Mouse (Mus musculus) brain, embryonic 14.5 days (tissue): Measurements from ENCODE around the gene Plcd3. TPM values are rescaled to one million over a fixed set of nuclear protein-coding genes. Genes with fewer than 3 reads are reported as not detected.

Experiments used
- DNase-seq: peaks from one replicate; pipeline ENCODE4 v3.0.0-alpha.2; 2011; ENCODE audit warnings: low read depth
- CTCF ChIP-seq: fragments of 200-500 bp; IDR thresholded peaks from 2 replicates; pipeline ENCODE4 v1.5.1; 2012; ENCODE audit warnings: inconsistent platforms, mild to moderate bottlenecking, moderate library complexity, borderline replicate concordance; ENCODE audit not compliant: insufficient read depth, insufficient read length; ENCODE audit errors: extremely low read depth
- POLR2A ChIP-seq: fragments of 200-500 bp; IDR thresholded peaks from 2 replicates; pipeline ENCODE4 v1.6.1; 2012; ENCODE audit warnings: mild to moderate bottlenecking, inconsistent platforms, borderline replicate concordance; ENCODE audit not compliant: poor library complexity, insufficient read depth, insufficient read length, severe bottlenecking; ENCODE audit errors: extremely low read depth
- polyA plus RNA-seq: library from polyadenylated mRNA; depleted of rRNA; stranded (reverse); fragments of >200 nt; gene quantifications from 2 replicates; pipeline ENCODE4 v1.2.3, GENCODE M21; 2012; rRNA removed

The Plcd3 gene
- polyA plus RNA-seq, 1 experiment, result 3.6 TPM

GRCm38 (mm10) chr11:103049611-103050010, 51.8 kb downstream of the Plcd3 start:
- no peak for TF ChIP-seq POLR2A
- no peak for TF ChIP-seq CTCF
- DNase-seq, result no peak

DNA sequence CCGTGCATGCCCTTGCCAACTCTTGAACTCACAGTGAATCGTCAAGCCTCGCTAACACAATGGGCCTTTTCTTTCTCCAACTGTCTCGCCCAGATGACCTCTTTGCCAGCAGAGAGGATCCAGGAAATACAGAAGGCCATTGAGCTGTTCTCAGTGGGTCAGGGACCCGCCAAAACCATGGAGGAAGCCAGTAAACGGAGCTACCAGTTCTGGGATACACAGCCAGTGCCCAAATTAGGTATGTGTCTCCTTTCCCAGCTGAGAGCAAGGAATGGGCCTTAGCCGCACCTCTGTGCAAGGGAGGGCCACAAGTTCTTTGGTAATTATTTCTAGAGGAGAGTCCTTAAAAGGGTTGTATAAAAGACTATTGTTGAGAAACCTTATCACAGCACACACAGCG, 55.2 kb downstream of the Plcd3 start:
- TF ChIP-seq CTCF (no peak), POLR2A (no peak)
- no peak for DNase-seq

DNA sequence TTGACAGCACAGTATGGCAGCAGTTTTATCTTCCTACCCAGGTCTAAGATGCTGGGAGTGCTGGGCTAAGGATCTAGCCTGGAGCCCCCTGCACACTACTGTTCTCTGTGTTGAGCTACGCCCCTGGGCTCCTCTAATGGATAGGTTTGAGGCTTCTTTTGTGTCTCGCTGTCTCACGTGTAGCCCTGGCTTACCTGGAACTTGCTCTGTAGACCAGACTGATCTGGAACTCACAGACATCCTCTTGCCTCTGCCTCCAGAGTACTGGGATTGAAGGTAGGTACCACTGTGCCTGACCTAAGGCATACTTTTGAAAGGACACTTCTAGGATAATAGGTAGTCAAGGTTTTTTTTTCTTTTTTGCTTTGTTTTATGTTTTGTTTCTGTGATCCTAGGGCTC, 57.5 kb downstream of the Plcd3 start:
- DNase-seq, result no peak
- TF ChIP-seq POLR2A (no peak), CTCF (no peak)

DNA sequence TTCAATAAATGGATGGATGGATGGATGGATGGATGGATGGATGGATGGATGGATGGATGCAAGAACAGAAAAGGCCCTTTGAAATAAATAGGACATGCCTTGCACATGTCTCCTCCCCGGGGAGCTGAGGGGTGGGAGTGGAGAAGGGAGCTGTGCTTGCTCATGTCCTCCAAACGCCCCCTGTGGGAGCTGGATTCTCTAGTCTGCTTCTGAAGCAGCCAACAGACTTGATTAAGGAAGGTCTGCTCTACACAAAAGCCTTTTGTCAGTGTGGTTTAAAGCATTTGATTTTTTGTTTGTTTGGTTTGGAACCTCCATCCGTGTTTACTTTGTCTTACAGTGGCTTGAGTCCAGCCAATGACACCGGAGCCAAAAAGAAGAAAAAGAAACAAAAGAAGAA, 58.6 kb downstream of the Plcd3 start:
- peak; percentile 18 for DNase-seq

GRCm38 (mm10) chr11:103038037-103038436, 63.4 kb downstream of the Plcd3 start:
- TF ChIP-seq POLR2A (no peak), CTCF (no peak)
- DNase-seq, result no peak

More for the DNA sequence above, 58.6 kb downstream of the Plcd3 start:
- TF ChIP-seq CTCF, result no peak
- no peak for TF ChIP-seq POLR2A

- DNase-seq, result no peak
- no peak for TF ChIP-seq CTCF
- no peak for TF ChIP-seq POLR2A
Observed at GRCm38 (mm10) chr11:103036881-103037465, 64.5 kb downstream of the Plcd3 start.

- no peak for TF ChIP-seq CTCF
- no peak for TF ChIP-seq POLR2A
- no peak for DNase-seq
Observed at GRCm38 (mm10) chr11:103035007-103035406, 66.5 kb downstream of the Plcd3 start.

DNA sequence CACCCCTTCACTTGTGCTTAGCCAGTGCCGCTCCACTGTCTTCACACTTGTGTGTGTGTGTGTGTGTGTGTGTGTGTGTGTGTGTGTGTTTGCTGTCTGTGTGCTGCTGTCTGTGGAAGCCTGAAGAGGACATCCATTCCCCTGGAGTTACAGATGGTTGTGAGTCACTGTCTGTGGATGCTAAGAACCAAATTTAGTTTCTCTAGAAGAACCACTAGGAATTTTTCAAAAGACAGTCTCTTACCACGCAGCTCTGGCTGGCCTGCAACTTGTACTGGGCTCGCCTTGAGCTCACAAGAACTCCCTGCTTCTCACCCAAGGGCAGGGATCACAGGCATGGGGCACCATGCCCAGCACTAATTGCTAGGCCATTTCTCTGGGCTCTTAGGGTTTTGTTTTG, 68.4 kb downstream of the Plcd3 start:
- TF ChIP-seq POLR2A (no peak), CTCF (no peak)
- DNase-seq, result no peak

- TF ChIP-seq CTCF (no peak), POLR2A (peak; percentile 48; the same call in 1 of the 2 replicates)
Observed at GRCm38 (mm10) chr11:103028176-103028891, 73.1 kb downstream of the Plcd3 start, which contains the start of the genes Nmt1 and Dcakd. TSS of gene Nmt1 (plus strand) at chr11:103028190. TSS of gene Dcakd (minus strand) at chr11:103028333.

GRCm38 (mm10) chr11:103027570-103028175, 73.8 kb downstream of the Plcd3 start:
- no peak for TF ChIP-seq POLR2A
- TF ChIP-seq CTCF, result 0 out of 2 replicates have a peak, but pooled peaks have one; percentile 8

More at GRCm38 (mm10) chr11:103028176-103028891, 73.1 kb downstream of the Plcd3 start, which contains the start of the genes Nmt1 and Dcakd:
- DNase-seq, result peak; percentile 99

DNA sequence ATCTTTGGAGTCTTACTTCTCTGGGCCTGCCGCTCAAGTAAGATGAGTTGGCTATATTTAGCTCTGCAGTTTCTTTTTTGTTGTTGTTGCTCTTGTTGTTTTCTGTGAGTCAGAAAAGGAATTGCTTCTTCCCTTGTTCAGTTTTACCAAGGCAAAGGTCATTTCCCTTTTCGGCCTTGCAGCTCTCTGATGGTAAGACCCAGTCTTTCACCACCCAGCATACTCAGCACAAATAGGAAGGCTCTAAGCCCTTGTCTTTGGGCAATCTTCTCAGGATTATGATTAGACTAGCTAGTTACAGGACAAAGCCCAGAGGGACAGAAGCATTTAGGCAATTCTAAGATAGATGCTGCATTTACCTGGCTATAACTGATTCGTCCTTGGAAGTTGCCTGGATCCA, 74.6 kb downstream of the Plcd3 start:
- no peak for TF ChIP-seq POLR2A
- no peak for TF ChIP-seq CTCF
- no peak for DNase-seq

More at GRCm38 (mm10) chr11:103027570-103028175, 73.8 kb downstream of the Plcd3 start:
- no peak for DNase-seq

DNA sequence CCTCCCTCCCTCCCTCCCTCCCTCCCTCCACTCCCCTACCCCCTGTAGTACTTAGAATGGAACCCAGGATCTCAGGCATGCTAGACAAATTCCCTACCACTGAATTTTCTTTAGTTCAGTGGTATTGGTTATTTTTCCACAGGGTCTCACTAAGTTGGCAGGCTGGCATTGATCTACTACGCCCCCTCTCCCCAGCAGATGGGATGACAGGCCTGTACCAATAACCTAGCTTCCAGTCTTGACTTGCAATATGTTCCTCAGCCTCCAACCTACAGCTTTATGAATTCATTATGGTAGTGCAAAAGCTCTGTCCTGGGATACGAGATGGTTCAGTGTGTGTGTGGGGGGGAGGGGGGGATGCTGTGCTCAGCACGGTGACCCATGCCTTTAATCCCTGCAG, 77.5 kb downstream of the Plcd3 start:
- no peak for DNase-seq
- no peak for TF ChIP-seq CTCF
- no peak for TF ChIP-seq POLR2A

DNA sequence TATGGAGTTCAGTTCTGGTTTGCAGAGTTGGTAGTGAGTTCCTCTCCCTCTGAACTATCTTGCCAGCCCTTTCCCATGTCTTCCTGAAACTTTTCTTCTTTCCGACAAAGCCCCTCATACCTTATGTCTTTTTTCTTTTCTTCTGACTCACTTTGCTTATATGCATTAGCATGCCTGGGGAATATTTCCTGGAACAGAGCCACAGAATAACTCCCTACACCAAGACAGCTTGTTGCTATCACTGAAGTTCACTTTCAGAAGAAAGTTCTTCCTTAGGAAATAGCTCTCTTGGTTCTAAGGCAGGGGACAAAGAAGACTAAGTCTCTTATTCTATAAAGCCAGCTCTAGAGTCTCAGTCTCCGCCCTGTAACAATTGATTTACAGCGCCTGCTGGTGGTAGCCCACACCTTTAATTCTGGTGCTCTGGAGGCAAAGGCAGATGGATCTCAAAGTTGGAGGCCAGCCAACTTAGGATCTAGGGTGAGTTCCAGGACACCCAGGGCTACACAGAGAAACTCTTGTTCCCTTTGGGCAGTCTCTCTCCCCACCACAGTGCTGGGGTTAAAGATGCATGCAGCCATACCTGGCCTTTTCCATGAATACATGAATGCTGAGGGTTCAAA, 80.6 kb downstream of the Plcd3 start:
- TF ChIP-seq CTCF (no peak), POLR2A (no peak)
- DNase-seq, result no peak

Other genes starting within 250 kb of the Plcd3 start
- 114 and 117 TPM in 2 replicates for gene Eftud2, start 220.7 kb downstream of the Plcd3 start, polyA plus RNA-seq
- 1.1 and 1.3 TPM in 2 replicates for gene Ccdc103, start 220.5 kb downstream of the Plcd3 start, polyA plus RNA-seq
- 0.09 and 0.12 TPM in 2 replicates for gene Fam187a, start 216.5 kb downstream of the Plcd3 start, polyA plus RNA-seq
- 0.26 and 0.29 TPM in 2 replicates for gene Gfap, start 200.7 kb downstream of the Plcd3 start, polyA plus RNA-seq
- gene Kif18b, start 176.5 kb downstream of the Plcd3 start, polyA plus RNA-seq, result 9.3 and 15.9 TPM in 2 replicates
- 12.2 and 19.0 TPM in 2 replicates for gene C1ql1, start 155.0 kb downstream of the Plcd3 start, polyA plus RNA-seq
- 40.1 and 42.3 TPM in 2 replicates for gene Nmt1, start 73.5 kb downstream of the Plcd3 start, polyA plus RNA-seq
- gene Dcakd, start 73.3 kb downstream of the Plcd3 start, polyA plus RNA-seq, result 236 and 262 TPM in 2 replicates
- 4.5 and 4.6 TPM in 2 replicates for gene Acbd4, start within 50 bp of the Plcd3 start, polyA plus RNA-seq
- 14.4 and 18.9 TPM in 2 replicates for gene Hexim1, start 14.6 kb upstream of the Plcd3 start, polyA plus RNA-seq
- gene Hexim2, start 30.8 kb upstream of the Plcd3 start, polyA plus RNA-seq, result 12.5 and 18.7 TPM in 2 replicates
- 16.1 and 28.6 TPM in 2 replicates for gene Fmnl1, start 69.4 kb upstream of the Plcd3 start, polyA plus RNA-seq
- gene 1700023F06Rik, start 106.9 kb upstream of the Plcd3 start, polyA plus RNA-seq, result 1.4 and 1.7 TPM in 2 replicates
- 0.48 and 0.68 TPM in 2 replicates for gene Spata32, start 116.8 kb upstream of the Plcd3 start, polyA plus RNA-seq
- gene Map3k14, start 165.8 kb upstream of the Plcd3 start, polyA plus RNA-seq, result 4.6 and 6.3 TPM in 2 replicates